Mouse (Mus musculus) thymus, adult 2 months (tissue): ENCODE data around the gene Dagla. TPM values are rescaled to one million over a fixed set of nuclear protein-coding genes. Genes with fewer than 3 reads are reported as not detected.

Experiments
- DNase-seq: peaks from one replicate; pipeline ENCODE4 v3.0.0; 2021
- H3K27ac ChIP-seq: fragments of 200-500 bp; 2 replicates; pipeline ENCODE4 v1.5.1; 2012; ENCODE audit warnings: low read length, control low read depth; ENCODE audit not compliant: control insufficient read depth, insufficient read depth
- H3K27me3 ChIP-seq: fragments of 200-500 bp; 2 replicates; pipeline ENCODE4 v1.6.1; 2012; ENCODE audit warnings: mild to moderate bottlenecking, low read length, moderate library complexity, mixed read lengths; ENCODE audit not compliant: control insufficient read depth, insufficient read depth
- H3K36me3 ChIP-seq: fragments of 200-500 bp; 2 replicates; pipeline ENCODE4 v1.6.1; 2012; ENCODE audit warnings: mild to moderate bottlenecking, low read length, moderate library complexity; ENCODE audit not compliant: control insufficient read depth, insufficient read depth
- H3K4me1 ChIP-seq: fragments of 200-500 bp; replicated peaks from 2 replicates; pipeline ENCODE4 v1.6.1; 2012; ENCODE audit warnings: low read length; ENCODE audit not compliant: control insufficient read depth, insufficient read depth
- H3K4me3 ChIP-seq: fragments of 200-500 bp; 2 replicates; pipeline ENCODE4 v1.5.1; 2012; ENCODE audit warnings: mild to moderate bottlenecking, low read length, control low read depth, moderate library complexity; ENCODE audit not compliant: control insufficient read depth, insufficient read depth
- CTCF ChIP-seq: fragments of 200-500 bp; IDR thresholded peaks from 2 replicates; pipeline ENCODE4 v1.5.1; 2012; ENCODE audit warnings: mild to moderate bottlenecking, control low read depth, low read length, moderate library complexity, borderline replicate concordance; ENCODE audit not compliant: control insufficient read depth, poor library complexity, insufficient read depth; ENCODE audit errors: extremely low read depth
- POLR2A ChIP-seq: fragments of 200-500 bp; IDR thresholded peaks from 2 replicates; pipeline ENCODE4 v1.6.1; 2012; ENCODE audit warnings: mild to moderate bottlenecking, low read length, control low read depth, moderate library complexity; ENCODE audit not compliant: control insufficient read depth, poor library complexity, insufficient read depth; ENCODE audit errors: extremely low read depth
- WGBS: fragments of 180-500 bp; shearing (Covaris S2); methylation state at CpG from one replicate; pipeline ENCODE4 v1.1.7; 2018; 5-methylcytosine and 5-hydroxymethylcytosine counted together
- polyA plus RNA-seq: library from polyadenylated mRNA; depleted of rRNA; stranded (reverse); fragments of >200 nt; gene quantifications from 2 replicates; pipeline ENCODE4 v1.2.3, GENCODE M21; 2012

Dagla gene
- polyA plus RNA-seq, 1 experiment = 3.0 TPM

DNA sequence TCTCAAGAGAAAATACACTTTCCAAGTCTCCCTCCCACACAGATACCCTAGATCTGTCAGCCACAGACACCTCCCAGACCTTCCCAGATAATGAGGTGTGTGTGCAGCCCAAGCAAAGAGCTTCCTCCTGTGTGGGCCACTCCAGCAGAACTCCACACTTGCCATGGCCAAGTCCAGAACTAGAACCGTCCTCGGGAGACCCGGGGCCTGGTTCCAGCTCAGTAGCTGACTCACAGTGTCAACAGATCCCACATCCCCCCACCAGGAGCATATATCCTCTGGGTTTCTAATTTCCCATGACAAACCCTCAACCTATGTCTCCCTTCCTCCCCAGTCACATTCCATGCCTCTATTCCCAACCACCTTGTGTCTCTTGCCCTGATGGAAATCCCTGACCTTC, 1.8 kb downstream of the Dagla start:
- Histone ChIP-seq H3K27me3 (no peaks in the 10 kb centered on the region; the same call in 1 of the 2 replicates), H3K4me3 (no peak overlapping the region), H3K4me1 (peaks cover 6% of the 10 kb centered on the region; the same call in 1 of the 2 replicates), H3K27ac (no peak overlapping the region), H3K36me3 (no peaks in the 10 kb centered on the region)
- TF ChIP-seq CTCF (no peak), POLR2A (no peak)
- DNase-seq = no peak
- WGBS = 90% methylated on average over 3 of the region's 3 CpGs

DNA sequence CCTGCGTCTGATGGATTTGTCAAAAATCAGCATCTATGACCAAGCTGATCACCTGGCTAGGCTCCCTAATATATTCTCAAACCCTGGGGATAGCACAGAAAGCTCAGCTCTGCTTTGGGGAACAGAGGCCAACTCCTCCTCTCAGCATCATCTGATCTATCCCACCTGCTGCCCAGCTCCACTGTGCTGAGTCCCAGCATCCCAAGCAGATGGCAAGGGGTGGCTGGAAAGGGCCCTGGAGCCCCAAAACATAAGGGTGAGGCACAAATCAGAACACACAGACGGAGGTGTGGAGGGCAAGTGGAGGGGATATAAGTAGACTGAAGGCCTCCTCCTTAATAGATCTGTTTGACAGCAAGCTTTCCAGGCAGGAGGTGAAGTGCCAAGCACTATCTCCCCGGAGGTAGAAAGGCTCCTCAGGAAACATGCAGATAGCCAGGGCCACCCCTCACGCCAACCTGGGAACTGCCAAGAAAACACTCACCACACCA, 2.8 kb downstream of the Dagla start:
- Histone ChIP-seq H3K4me3 (no peak overlapping the region), H3K36me3 (no peaks in the 10 kb centered on the region), H3K27me3 (no peaks in the 10 kb centered on the region; the same call in 1 of the 2 replicates), H3K27ac (no peak overlapping the region), H3K4me1 (peaks cover 6% of the 10 kb centered on the region; the same call in 1 of the 2 replicates)
- 82% methylated on average over 4 of the region's 4 CpGs for whole genome bisulfite sequencing
- no peak for DNase-seq
- TF ChIP-seq CTCF = no peak
- no peak for TF ChIP-seq POLR2A

DNA sequence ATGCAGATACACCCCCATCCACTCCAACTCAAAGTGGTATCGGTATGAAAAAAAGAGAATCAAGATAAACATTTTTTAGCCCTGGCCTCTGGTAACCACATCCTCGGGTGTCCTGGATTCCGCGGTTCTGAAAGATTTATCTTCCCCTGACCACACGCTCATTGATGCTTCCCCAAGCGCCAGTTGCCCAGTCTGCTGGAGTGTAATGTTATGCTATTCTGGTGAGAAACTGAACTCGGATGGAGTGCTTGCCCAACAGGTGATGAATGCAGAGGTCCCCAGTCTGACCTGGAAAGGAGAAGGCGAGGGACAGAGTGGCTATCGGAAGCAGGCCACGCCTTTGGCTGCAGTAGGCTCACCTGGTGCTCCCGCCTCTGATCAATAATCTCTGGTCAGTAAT, 3.4 kb downstream of the Dagla start:
- H3K27me3 ChIP-seq = no peaks in the 10 kb centered on the region; the same call in 1 of the 2 replicates
- H3K27ac ChIP-seq = no peak overlapping the region
- no peaks in the 10 kb centered on the region for H3K36me3 ChIP-seq
- H3K4me1 ChIP-seq = peaks cover 6% of the 10 kb centered on the region; the same call in 1 of the 2 replicates
- no peak for DNase-seq
- no peak for TF ChIP-seq CTCF
- WGBS = 21% methylated on average over 11 of the region's 11 CpGs
- no peak overlapping the region for H3K4me3 ChIP-seq

DNA sequence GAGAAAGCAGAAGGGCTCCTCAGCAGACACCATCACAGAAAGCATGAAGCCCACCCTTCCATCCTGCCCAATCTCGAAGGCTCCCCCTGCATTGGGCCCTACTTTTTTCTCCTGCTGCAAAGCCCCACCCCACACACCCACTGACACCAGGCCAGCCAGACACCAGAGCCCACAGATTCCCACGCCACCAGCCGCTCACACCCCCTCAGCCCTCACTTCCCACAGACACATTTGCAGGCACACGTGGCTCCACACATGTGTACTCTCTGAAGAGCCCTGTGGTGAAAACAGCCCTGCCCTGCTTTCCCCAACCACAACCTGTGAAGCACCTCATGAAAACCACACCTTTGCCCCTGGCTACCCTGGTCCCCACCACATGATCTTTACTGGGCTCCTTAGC, 3.9 kb downstream of the Dagla start:
- 6% methylated on average over 4 of the region's 4 CpGs for WGBS
- Histone ChIP-seq H3K27ac (no peak overlapping the region), H3K4me1 (peaks cover 6% of the 10 kb centered on the region; the same call in 1 of the 2 replicates), H3K36me3 (no peaks in the 10 kb centered on the region), H3K27me3 (no peaks in the 10 kb centered on the region; the same call in 1 of the 2 replicates), H3K4me3 (no peak overlapping the region)
- TF ChIP-seq CTCF (no peak), POLR2A (no peak)
- no peak for DNase-seq

DNA sequence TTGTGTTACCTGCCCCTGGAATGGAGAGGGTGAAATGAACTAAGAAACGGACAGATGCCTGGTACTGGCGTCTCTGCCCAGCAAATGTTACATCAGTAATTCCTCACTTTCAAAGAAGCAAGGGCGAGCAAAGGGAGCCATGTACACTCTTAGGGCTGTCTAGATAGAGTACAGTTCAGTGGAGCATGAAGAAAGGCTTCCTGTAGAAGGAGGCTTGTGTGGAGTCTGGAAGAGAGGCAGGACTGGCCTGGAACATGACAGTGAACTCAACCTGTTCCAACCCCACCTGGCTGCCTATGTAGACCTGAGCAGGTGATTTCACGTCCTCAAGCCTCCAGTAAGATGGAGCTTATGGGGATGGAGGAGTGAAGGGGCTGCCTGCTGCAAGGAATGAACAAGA, 6.4 kb downstream of the Dagla start:
- TF ChIP-seq POLR2A = no peak
- no peak for TF ChIP-seq CTCF
- Histone ChIP-seq H3K4me1 (no peaks in the 10 kb centered on the region), H3K4me3 (no peak overlapping the region), H3K27ac (no peak overlapping the region), H3K27me3 (no peaks in the 10 kb centered on the region; the same call in 1 of the 2 replicates), H3K36me3 (no peaks in the 10 kb centered on the region)
- no peak for DNase-seq
- WGBS = 90% methylated on average over 4 of the region's 4 CpGs

DNA sequence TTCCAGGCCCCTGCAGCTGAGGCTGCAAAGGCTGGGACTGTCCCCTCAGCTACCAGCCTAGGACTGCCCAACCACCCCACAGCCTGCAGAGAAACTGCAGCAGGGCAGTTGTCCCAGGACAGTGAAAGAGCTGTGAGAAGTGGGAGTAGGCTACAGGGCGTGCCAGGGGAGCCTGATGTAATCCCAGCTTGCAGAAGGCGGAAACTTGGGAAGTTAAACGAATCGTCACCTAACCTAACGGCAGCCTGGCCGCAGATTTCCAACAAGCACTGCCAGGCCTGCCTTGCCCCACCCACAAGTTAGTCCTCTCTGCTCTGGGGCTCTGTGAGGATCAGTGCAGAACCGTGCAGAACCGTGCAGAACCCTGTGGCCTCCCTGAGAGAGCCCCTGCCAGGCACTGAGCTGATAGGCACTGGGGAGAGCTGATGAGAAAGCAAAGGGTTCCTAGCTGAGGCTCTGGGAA, 7.6 kb downstream of the Dagla start:
- H3K36me3 ChIP-seq = no peaks in the 10 kb centered on the region
- no peak overlapping the region for H3K27ac ChIP-seq
- H3K27me3 ChIP-seq = no peaks in the 10 kb centered on the region
- TF ChIP-seq CTCF = no peak
- no peak for TF ChIP-seq POLR2A
- 79% methylated on average over 8 of the region's 8 CpGs for WGBS
- no peak overlapping the region for H3K4me3 ChIP-seq
- no peak for DNase-seq
- no peaks in the 10 kb centered on the region for H3K4me1 ChIP-seq

DNA sequence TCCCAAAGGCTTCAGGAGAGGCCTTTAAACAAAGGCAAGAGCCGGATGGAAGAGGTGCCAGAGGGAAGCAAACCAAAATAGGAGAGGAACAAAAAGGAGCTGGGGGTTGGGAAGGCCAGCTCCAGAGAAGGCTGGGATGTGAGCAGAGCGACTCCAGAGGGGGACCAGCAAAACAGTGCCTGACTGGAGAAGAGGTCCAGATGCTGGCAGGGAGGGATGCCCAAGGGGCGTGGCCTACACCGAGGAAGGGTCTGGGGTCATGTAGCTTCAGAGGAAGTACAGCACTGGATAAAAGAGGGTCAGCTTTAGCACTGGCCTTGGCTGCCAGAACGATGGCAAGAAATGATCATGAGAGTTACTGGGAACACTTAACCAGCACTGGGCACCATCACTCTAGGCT, 8.4 kb downstream of the Dagla start:
- Histone ChIP-seq H3K27me3 (no peaks in the 10 kb centered on the region), H3K27ac (no peak overlapping the region), H3K4me1 (no peaks in the 10 kb centered on the region), H3K36me3 (no peaks in the 10 kb centered on the region), H3K4me3 (no peak overlapping the region)
- TF ChIP-seq CTCF (no peak), POLR2A (no peak)
- no peak for DNase-seq
- WGBS = 77% methylated on average over 5 of the region's 5 CpGs
